Mouse (Mus musculus) thymus, adult 2 months (tissue): Measurements from ENCODE around the gene Gm20388. TPM values are rescaled to one million over a fixed set of nuclear protein-coding genes. Genes with fewer than 3 reads are reported as not detected.
A peak's percentile ranks its signal among the peaks of the same experiment; 100 is the strongest.

Source experiments
- DNase-seq: peaks from one replicate; pipeline ENCODE4 v3.0.0; 2021
- H3K27ac ChIP-seq: fragments of 200-500 bp; 2 replicates; pipeline ENCODE4 v1.5.1; 2012; ENCODE audit warnings: low read length, control low read depth; ENCODE audit not compliant: control insufficient read depth, insufficient read depth
- H3K27me3 ChIP-seq: fragments of 200-500 bp; 2 replicates; pipeline ENCODE4 v1.6.1; 2012; ENCODE audit warnings: mild to moderate bottlenecking, low read length, moderate library complexity, mixed read lengths; ENCODE audit not compliant: control insufficient read depth, insufficient read depth
- H3K36me3 ChIP-seq: fragments of 200-500 bp; 2 replicates; pipeline ENCODE4 v1.6.1; 2012; ENCODE audit warnings: mild to moderate bottlenecking, low read length, moderate library complexity; ENCODE audit not compliant: control insufficient read depth, insufficient read depth
- H3K4me1 ChIP-seq: fragments of 200-500 bp; replicated peaks from 2 replicates; pipeline ENCODE4 v1.6.1; 2012; ENCODE audit warnings: low read length; ENCODE audit not compliant: control insufficient read depth, insufficient read depth
- H3K4me3 ChIP-seq: fragments of 200-500 bp; 2 replicates; pipeline ENCODE4 v1.5.1; 2012; ENCODE audit warnings: mild to moderate bottlenecking, low read length, control low read depth, moderate library complexity; ENCODE audit not compliant: control insufficient read depth, insufficient read depth
- CTCF ChIP-seq: fragments of 200-500 bp; IDR thresholded peaks from 2 replicates; pipeline ENCODE4 v1.5.1; 2012; ENCODE audit warnings: mild to moderate bottlenecking, control low read depth, low read length, moderate library complexity, borderline replicate concordance; ENCODE audit not compliant: control insufficient read depth, poor library complexity, insufficient read depth; ENCODE audit errors: extremely low read depth
- POLR2A ChIP-seq: fragments of 200-500 bp; IDR thresholded peaks from 2 replicates; pipeline ENCODE4 v1.6.1; 2012; ENCODE audit warnings: mild to moderate bottlenecking, low read length, control low read depth, moderate library complexity; ENCODE audit not compliant: control insufficient read depth, poor library complexity, insufficient read depth; ENCODE audit errors: extremely low read depth
- WGBS: fragments of 180-500 bp; shearing (Covaris S2); methylation state at CpG from one replicate; pipeline ENCODE4 v1.1.7; 2018; 5-methylcytosine and 5-hydroxymethylcytosine counted together
- polyA plus RNA-seq: library from polyadenylated mRNA; depleted of rRNA; stranded (reverse); fragments of >200 nt; gene quantifications from 2 replicates; pipeline ENCODE4 v1.2.3, GENCODE M21; 2012

The Gm20388 gene
- polyA plus RNA-seq, 1 experiment, result 103 TPM

DNA sequence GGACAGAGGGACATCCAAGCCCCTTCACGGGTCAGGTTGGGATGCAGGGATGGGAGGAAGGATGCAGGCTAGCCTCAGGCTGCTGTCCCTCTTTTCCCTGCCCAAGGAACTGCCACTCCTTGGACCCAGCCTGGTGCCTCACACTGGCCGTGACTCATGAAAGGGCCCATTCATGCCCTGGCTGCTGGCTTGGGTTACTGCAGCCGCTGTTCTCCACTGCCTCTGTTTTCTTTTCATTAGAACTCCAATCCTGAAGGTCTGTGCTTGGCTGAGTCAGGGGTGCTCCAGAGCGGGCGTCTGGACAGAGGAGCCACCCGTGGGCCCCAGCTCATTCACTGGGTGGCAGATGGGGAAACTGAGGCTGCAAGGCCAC, 2314.0 kb downstream of the Gm20388 start:
- no peak for TF ChIP-seq POLR2A
- TF ChIP-seq CTCF, result no peak
- no peaks in the 10 kb centered on the region for H3K36me3 ChIP-seq
- H3K27ac ChIP-seq, result no peak overlapping the region
- peaks cover 3% of the 10 kb centered on the region; the same call in 1 of the 2 replicates for H3K27me3 ChIP-seq
- WGBS, result 91% methylated on average over 6 of the region's 6 CpGs
- no peaks in the 10 kb centered on the region; the same call in 1 of the 2 replicates for H3K4me1 ChIP-seq
- DNase-seq, result no peak
- no peak overlapping the region for H3K4me3 ChIP-seq

DNA sequence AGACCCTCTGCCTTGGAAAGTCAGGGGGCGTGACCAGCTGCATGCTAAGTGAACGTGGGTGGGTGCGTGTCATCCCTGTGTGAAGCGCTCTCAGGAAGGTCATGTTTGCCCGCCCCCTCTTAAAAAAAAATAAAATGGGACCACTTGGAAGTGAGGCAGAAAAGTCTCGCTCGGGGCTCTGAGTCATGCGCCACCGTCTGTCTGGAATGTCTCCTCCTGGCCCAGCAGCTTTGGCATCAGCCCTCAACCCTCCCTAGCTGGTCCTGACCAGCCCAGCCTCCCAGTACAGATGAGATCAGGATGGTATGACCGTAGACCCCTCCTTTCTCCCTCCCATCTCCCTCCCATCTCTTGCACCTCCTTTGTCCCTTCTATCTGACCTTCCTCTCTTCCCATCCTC, 2314.8 kb downstream of the Gm20388 start:
- Histone ChIP-seq H3K27me3 (peaks cover 9% of the 10 kb centered on the region), H3K4me3 (no peak overlapping the region), H3K4me1 (peaks cover 4% of the 10 kb centered on the region), H3K27ac (no peak overlapping the region), H3K36me3 (no peaks in the 10 kb centered on the region)
- no peak for DNase-seq
- 90% methylated on average over 10 of the region's 10 CpGs for WGBS
- no peak for TF ChIP-seq CTCF
- no peak for TF ChIP-seq POLR2A

DNA sequence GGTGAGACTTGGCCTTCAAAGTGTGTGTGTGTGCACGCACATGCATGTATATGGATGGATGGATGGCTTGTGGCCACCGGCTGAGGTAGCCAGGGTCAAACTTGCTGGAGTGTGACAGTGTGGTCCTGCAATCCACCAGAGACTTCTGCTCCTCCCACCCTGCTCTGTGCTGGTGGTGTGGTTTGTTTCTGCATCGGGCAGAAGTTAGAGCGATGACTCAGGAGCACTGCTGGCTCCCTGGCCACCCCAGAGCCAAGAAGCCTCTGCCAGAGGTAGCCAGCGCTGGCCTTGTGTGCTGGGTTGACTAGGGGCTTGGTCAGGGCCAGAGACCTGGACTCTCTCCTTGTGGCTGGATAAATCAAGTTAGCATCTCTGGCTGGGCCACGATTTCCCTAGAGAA, 2316.7 kb downstream of the Gm20388 start:
- Histone ChIP-seq H3K27me3 (peaks cover 11% of the 10 kb centered on the region), H3K4me3 (no peak overlapping the region), H3K4me1 (peaks cover 6% of the 10 kb centered on the region), H3K27ac (no peak overlapping the region), H3K36me3 (no peaks in the 10 kb centered on the region)
- WGBS, result 73% methylated on average over 6 of the region's 6 CpGs
- TF ChIP-seq CTCF (no peak), POLR2A (no peak)
- no peak for DNase-seq

DNA sequence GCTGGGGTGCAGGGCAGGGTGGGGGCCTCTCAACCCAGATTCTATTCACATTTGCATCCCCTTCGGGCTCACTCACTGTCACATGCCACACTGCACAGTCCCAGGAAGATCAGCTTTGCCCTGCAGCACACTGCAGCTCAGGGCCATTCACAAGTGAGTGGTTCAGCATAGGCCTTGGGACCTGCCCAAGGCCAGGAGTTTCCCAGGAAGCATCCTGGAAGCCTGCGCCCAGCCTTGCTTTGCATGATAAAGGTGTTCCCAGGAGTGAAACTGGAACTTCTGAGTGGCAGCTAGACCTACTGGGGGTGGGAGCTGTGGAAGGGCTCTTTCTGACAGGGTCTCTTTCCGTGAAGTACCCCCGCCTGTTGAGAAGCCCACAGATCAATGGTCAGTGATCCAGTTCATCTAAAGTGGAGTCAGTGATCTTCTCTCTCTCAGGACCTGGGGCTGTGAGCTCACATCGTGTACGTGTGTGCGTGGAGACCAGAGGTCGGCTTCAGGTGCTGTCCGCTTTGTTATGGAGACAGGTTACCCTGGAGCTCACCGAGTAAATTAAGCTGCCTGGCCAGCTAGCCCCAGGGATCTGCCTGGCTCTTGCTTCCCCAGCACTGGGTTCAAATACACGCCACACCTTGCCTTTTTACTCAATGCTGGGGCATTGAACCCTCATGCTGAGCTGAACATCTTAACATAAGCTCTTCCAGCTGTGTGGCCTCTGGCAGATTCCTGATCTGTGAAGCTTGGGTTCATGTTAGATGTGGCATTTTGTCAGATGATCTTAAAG, 2318.3 kb downstream of the Gm20388 start:
- no peak for DNase-seq
- Histone ChIP-seq H3K4me1 (peaks cover 6% of the 10 kb centered on the region), H3K36me3 (no peaks in the 10 kb centered on the region), H3K4me3 (no peak overlapping the region), H3K27me3 (peaks cover 11% of the 10 kb centered on the region), H3K27ac (no peak overlapping the region)
- no peak for TF ChIP-seq CTCF
- TF ChIP-seq POLR2A, result no peak
- 92% methylated on average over 11 of the region's 11 CpGs for WGBS

DNA sequence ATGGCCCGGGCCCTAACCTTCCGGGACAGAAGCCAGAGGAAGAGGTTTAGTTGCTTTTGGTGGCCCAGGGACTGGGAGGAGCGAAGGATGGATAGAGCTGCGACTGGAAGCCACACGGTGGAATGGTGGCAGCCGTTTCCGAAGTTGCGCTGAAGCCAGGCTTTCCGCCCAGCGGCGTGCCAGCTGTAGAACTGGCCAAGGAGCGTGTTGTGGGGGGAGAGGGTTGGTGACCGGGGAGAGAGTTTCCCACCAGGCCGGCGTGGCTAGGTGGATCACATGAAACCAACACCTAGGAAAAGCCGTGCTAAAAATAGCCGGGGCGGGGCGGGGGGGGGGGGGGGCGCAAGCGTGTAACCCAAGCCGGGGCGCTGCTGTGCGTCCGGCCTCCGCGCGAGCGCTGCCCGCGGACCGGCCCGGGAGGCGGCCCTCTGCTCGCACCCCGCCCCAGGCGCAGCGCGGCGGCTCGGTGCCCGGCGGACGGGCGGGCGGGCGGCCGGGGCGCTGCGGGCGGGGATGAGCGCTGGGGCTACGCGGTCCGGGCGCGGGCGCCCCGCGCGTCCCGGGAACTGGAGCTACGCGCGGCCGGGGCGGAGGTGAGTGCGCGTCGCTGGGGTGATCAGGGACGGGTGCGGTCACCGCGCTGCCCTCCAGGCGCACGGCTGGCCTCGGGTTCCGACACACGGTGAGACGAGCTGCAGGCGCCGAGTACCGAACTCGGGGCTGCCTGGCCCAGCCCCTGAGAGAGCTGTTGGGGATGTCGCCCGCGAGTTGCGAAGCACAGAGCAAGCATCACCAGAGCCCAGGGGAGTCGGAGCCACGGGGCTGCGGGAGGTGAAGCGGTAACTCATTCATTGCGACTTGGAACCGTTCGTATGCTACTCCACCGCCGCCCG, 2319.4 kb downstream of the Gm20388 start:
- DNase-seq, result no peak
- 2% methylated on average over 92 of the region's 98 CpGs for WGBS
- TF ChIP-seq CTCF (no peak), POLR2A (no peak)

GRCm38 (mm10) chr8:122230712-122231337, 2320.2 kb downstream of the Gm20388 start:
- Histone ChIP-seq H3K36me3 (no peaks in the 10 kb centered on the region), H3K27ac (no peak overlapping the region), H3K4me1 (peaks cover 6% of the 10 kb centered on the region), H3K27me3 (peaks cover 11% of the 10 kb centered on the region), H3K4me3 (peak overlapping the region; percentile 26)
- peak; percentile 54 for DNase-seq
- TF ChIP-seq POLR2A (no peak), CTCF (no peak; the same call in 1 of the 2 replicates)
- 7% methylated on average over 32 of the region's 32 CpGs for WGBS

More for the DNA sequence above, 2319.4 kb downstream of the Gm20388 start:
- peaks cover 6% of the 10 kb centered on the region for H3K4me1 ChIP-seq
- H3K36me3 ChIP-seq, result no peaks in the 10 kb centered on the region
- peak overlapping the region; percentile 26 for H3K4me3 ChIP-seq
- H3K27me3 ChIP-seq, result peaks cover 11% of the 10 kb centered on the region
- no peak overlapping the region for H3K27ac ChIP-seq
